Mouse (Mus musculus): Measurements from ENCODE around the gene Zar1l. TPM values are rescaled to one million over a fixed set of nuclear protein-coding genes. Genes with fewer than 3 reads are reported as not detected.

Gene Zar1l
- polyA plus RNA-seq, 2 experiments, result not detected

DNA sequence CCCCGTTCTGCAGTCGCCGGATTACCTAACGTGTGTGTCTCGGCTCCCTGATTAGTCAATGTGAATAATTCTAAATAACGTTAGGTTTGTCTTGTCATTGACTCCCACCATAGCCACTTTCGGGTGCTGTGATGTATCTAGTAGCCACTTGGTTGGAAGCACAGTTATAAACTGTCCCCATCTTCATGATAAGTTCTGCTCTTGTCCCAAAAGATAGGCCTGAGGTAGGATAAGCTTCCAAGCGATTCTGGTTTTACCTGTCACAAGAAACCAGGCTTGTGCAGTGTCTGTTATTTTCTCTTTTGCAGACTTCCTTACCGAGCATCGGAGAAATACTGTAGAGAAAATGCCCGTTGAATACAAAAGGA is 4.9 kb upstream of the Zar1l start:
- TF ChIP-seq POLR2A (IDR thresholded peaks at IDR 0.05; ENCODE audit: borderline replicate concordance, extremely low read depth, insufficient read depth, insufficient read length), result no peak
- Histone ChIP-seq H3K9me3 (ENCODE audit: control insufficient read depth, low read length) (no peaks in the 10 kb centered on the region), H3K9ac (ENCODE audit: low read depth, low read length, severe bottlenecking) (peak overlapping the region; percentile 92), H3K4me1 (ENCODE audit: control insufficient read depth, insufficient read depth, low read length) (0 out of 2 replicates have a peak, but pooled peaks cover 5% of the 10 kb centered on the region), H3K27ac (replicated peaks; ENCODE audit: low read depth, low read length) (peak overlapping the region; percentile 76), H3K4me3 (replicated peaks; ENCODE audit: low read length) (peak overlapping the region; percentile 77), H3K36me3 (ENCODE audit: control insufficient read depth, insufficient read depth, low read length) (no peaks in the 10 kb centered on the region), H3K27me3 (ENCODE audit: control insufficient read depth, insufficient read depth, low read length) (no peaks in the 10 kb centered on the region), H3K4me2 (replicated peaks; ENCODE audit: low read depth, low read length, severe bottlenecking) (peak overlapping the region; percentile 67)
- 8% methylated on average over 11 of the region's 11 CpGs for WGBS
- ATAC-seq (ENCODE audit: low FRiP score, low read depth), result no peak
- DNase-seq (ENCODE audit: low spot score), result no peak

DNA sequence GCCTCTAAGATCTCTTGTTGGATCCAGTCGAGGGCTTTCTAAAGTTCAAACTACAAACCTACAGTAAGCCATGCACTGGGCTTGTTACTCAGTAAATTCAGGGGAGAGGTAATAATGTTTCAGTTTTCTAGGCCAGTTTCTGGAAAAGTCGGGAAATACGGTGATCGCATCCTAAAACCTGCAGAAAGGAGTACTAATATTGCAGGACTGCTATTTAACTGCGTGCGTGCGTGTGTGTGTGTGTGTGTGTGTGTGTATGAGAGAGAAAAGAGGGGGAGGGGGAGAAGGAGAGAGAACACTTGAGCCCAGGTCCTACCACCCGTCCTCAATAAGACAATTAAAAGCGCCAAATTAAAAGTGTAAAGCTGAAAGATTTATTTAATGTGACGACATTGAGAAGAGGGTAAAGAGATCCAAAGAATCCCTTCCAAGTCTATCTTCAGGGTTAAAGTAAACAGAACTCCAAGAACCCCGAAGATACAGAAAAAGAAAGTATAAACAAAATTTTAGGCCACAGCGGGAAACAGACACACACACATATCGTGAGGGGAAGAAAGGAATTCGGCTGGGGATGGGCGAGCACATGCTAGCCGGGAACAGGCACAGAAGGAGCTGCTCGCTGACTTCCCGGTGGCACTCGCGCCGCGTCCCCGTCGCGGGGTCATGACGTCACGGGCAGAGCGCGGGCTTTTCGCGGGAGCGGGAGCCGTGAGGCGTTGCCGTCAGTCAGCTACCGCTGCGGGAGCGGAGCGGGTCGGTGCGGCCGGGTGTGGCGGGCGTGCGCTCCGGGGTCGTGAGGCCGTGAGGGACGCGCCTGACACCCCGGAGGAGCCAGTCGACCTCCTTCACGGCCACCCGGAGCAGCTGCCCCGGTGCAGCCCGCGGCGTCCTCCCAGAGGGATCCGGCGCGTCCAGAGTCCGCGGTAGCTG is 4.2 kb upstream of the Zar1l start, which contains the start of gene Brca2:
Gene Brca2 (plus strand): TSS at position 694 of the 930 bp plus-strand sequence.
- Histone ChIP-seq H3K4me3 (replicated peaks; ENCODE audit: low read length) (peak within 1 kb of the TSS; percentile 77), H3K9ac (ENCODE audit: low read depth, low read length, severe bottlenecking) (peak within 1 kb of the TSS; percentile 92), H3K4me1 (ENCODE audit: control insufficient read depth, insufficient read depth, low read length) (0 out of 2 replicates have a peak, but pooled peaks cover 5% of the 10 kb centered on the region), H3K4me2 (replicated peaks; ENCODE audit: low read depth, low read length, severe bottlenecking) (peak within 1 kb of the TSS; percentile 67), H3K36me3 (ENCODE audit: control insufficient read depth, insufficient read depth, low read length) (no peaks in the 10 kb centered on the region), H3K9me3 (ENCODE audit: control insufficient read depth, low read length) (no peaks in the 10 kb centered on the region), H3K27ac (replicated peaks; ENCODE audit: low read depth, low read length) (peak within 1 kb of the TSS; percentile 76), H3K27me3 (ENCODE audit: control insufficient read depth, insufficient read depth, low read length) (no peaks in the 10 kb centered on the region)
- peak; percentile 93; the same call in 1 of the 2 replicates for TF ChIP-seq POLR2A (IDR thresholded peaks at IDR 0.05; ENCODE audit: borderline replicate concordance, extremely low read depth, insufficient read depth, insufficient read length)
- peak; percentile 80 for DNase-seq (ENCODE audit: low spot score)
- 6% methylated on average over 63 of the region's 63 CpGs for WGBS
- peak; percentile 96 for ATAC-seq (ENCODE audit: low FRiP score, low read depth)

DNA sequence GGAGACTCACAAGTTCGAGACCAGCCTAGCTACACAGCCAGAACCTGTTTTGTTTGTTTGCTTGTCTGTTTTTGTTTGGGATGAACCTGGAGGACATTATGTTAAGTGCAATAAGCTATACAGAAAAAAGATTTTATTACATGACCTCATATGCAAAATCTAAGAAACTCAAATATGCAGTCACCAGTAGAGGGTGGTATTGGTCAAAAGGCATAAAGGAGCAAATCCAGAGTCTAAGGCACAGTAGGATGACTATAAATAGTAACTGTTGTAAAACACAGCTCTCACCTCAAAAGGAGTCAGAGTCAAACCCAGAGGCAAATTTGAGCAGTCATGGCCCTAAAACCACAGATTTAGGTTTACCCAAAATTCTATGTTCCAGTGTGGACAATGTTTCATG is 1.6 kb upstream of the Zar1l start:
- H3K27ac ChIP-seq (replicated peaks; ENCODE audit: low read depth, low read length), result no peak overlapping the region
- H3K27me3 ChIP-seq (ENCODE audit: control insufficient read depth, insufficient read depth, low read length), result no peaks in the 10 kb centered on the region
- H3K36me3 ChIP-seq (ENCODE audit: control insufficient read depth, insufficient read depth, low read length), result no peaks in the 10 kb centered on the region
- ATAC-seq (ENCODE audit: low FRiP score, low read depth) (no peak), DNase-seq (ENCODE audit: low spot score) (no peak)
- TF ChIP-seq POLR2A (IDR thresholded peaks at IDR 0.05; ENCODE audit: borderline replicate concordance, extremely low read depth, insufficient read depth, insufficient read length), result no peak
- no peak overlapping the region for H3K9ac ChIP-seq (ENCODE audit: low read depth, low read length, severe bottlenecking)
- no peak overlapping the region for H3K4me3 ChIP-seq (replicated peaks; ENCODE audit: low read length)
- H3K4me2 ChIP-seq (replicated peaks; ENCODE audit: low read depth, low read length, severe bottlenecking), result no peak overlapping the region
- 0 out of 2 replicates have a peak, but pooled peaks cover 5% of the 10 kb centered on the region for H3K4me1 ChIP-seq (ENCODE audit: control insufficient read depth, insufficient read depth, low read length)
- WGBS, result 88% methylated on average over 1 of the region's 1 CpGs
- H3K9me3 ChIP-seq (ENCODE audit: control insufficient read depth, low read length), result no peaks in the 10 kb centered on the region

DNA sequence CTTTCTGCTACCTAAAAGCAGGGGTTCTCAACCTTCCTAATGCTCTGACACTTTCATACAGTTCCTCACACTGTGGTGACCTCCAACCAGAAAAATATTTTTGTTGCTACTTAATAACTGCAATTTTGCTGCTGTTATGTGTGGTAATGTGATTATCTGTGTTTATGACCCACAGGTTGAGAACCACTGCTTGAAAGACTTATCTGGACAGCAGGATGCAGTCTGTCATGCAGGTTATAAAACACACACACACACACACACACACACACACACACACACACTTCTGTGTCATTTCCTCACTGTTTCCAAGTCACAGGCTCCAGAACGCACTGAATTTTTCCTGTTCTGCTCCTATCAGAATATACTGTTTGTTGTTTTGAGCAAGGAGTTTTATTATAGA is 3.9 kb downstream of the Zar1l start:
- no peaks in the 10 kb centered on the region for H3K9me3 ChIP-seq (ENCODE audit: control insufficient read depth, low read length)
- H3K27ac ChIP-seq (replicated peaks; ENCODE audit: low read depth, low read length), result no peak overlapping the region
- no peak for TF ChIP-seq POLR2A (IDR thresholded peaks at IDR 0.05; ENCODE audit: borderline replicate concordance, extremely low read depth, insufficient read depth, insufficient read length)
- 83% methylated on average over 1 of the region's 1 CpGs for WGBS
- no peaks in the 10 kb centered on the region for H3K4me1 ChIP-seq (ENCODE audit: control insufficient read depth, insufficient read depth, low read length)
- ATAC-seq (ENCODE audit: low FRiP score, low read depth), result no peak
- H3K36me3 ChIP-seq (ENCODE audit: control insufficient read depth, insufficient read depth, low read length), result no peaks in the 10 kb centered on the region
- H3K4me3 ChIP-seq (replicated peaks; ENCODE audit: low read length), result no peak overlapping the region
- no peaks in the 10 kb centered on the region for H3K27me3 ChIP-seq (ENCODE audit: control insufficient read depth, insufficient read depth, low read length)
- DNase-seq (ENCODE audit: low spot score), result no peak
- H3K4me2 ChIP-seq (replicated peaks; ENCODE audit: low read depth, low read length, severe bottlenecking), result no peak overlapping the region
- H3K9ac ChIP-seq (ENCODE audit: low read depth, low read length, severe bottlenecking), result no peak overlapping the region

DNA sequence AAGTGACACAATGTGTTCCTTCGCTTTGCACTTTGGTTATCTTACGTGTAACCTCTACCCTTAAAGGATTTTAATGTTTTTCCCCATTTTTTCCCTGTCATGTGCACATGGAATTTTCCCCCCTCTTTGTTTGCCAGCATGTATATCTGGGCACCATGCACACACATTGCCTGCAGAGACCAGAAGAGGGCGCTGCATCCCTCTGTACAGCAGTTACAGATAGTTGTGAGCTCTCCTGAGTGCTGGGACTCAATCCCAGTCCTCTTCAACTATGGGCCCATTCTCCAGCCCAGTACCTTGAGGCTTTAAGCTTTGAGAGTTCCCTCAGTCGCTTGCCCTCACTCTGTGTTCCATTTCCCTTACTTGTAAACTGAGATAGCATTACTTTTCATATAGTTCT is 4.7 kb downstream of the Zar1l start:
- Histone ChIP-seq H3K27ac (replicated peaks; ENCODE audit: low read depth, low read length) (no peak overlapping the region), H3K4me3 (replicated peaks; ENCODE audit: low read length) (no peak overlapping the region), H3K9ac (ENCODE audit: low read depth, low read length, severe bottlenecking) (no peak overlapping the region), H3K4me1 (ENCODE audit: control insufficient read depth, insufficient read depth, low read length) (no peaks in the 10 kb centered on the region), H3K4me2 (replicated peaks; ENCODE audit: low read depth, low read length, severe bottlenecking) (no peak overlapping the region), H3K9me3 (ENCODE audit: control insufficient read depth, low read length) (no peaks in the 10 kb centered on the region), H3K36me3 (ENCODE audit: control insufficient read depth, insufficient read depth, low read length) (no peaks in the 10 kb centered on the region), H3K27me3 (ENCODE audit: control insufficient read depth, insufficient read depth, low read length) (no peaks in the 10 kb centered on the region)
- TF ChIP-seq POLR2A (IDR thresholded peaks at IDR 0.05; ENCODE audit: borderline replicate concordance, extremely low read depth, insufficient read depth, insufficient read length), result no peak
- ATAC-seq (ENCODE audit: low FRiP score, low read depth) (no peak), DNase-seq (ENCODE audit: low spot score) (no peak)
- 79% methylated on average over 4 of the region's 4 CpGs for WGBS

All from limb, embryonic 14.5 days (tissue).